Mouse (Mus musculus) embryonic fibroblast, embryonic 13.5 days (primary cell): Measurements from ENCODE around the gene Eva1b.

Source experiments
- CTCF ChIP-seq: IDR thresholded peaks from 2 replicates; pipeline ENCODE4 v1.5.1; 2011; ENCODE audit warnings: mild to moderate bottlenecking, control low read depth, low read length, moderate library complexity, borderline replicate concordance; ENCODE audit not compliant: insufficient read depth
- POLR2A ChIP-seq: IDR thresholded peaks from 2 replicates; pipeline ENCODE4 v1.6.1; 2011; ENCODE audit warnings: low read depth, mild to moderate bottlenecking, control low read depth, low read length, moderate library complexity

GRCm38 (mm10) chr4:126103590-126104068, 43.9 kb upstream of the Eva1b start, which contains the start of gene Stk40:
- peak; percentile 85 for TF ChIP-seq POLR2A
- TF ChIP-seq CTCF, result peak; percentile 42; the same call in 1 of the 2 replicates
